Mouse (Mus musculus): ENCODE data around the gene Itln1. TPM values are rescaled to one million over a fixed set of nuclear protein-coding genes. Genes with fewer than 3 reads are reported as not detected.
"Not testable (repeated sequence)": the region's sequence is repeated elsewhere in the genome, so short reads cannot be mapped to it uniquely, and the experiment has no call there.

Gene Itln1
- polyA plus RNA-seq, 1 experiment = 0.19 TPM

- DNase-seq (ENCODE audit: low read depth) = no peak
Measured at GRCm38 (mm10) chr1:171513760-171514159, 21.3 kb downstream of the Itln1 start.

- no peak for DNase-seq (ENCODE audit: low read depth)
Measured at GRCm38 (mm10) chr1:171513234-171513633, 21.9 kb downstream of the Itln1 start.

GRCm38 (mm10) chr1:171504586-171504985 is 30.5 kb downstream of the Itln1 start:
- no peak for DNase-seq (ENCODE audit: low read depth)

- peak; percentile 22 for DNase-seq (ENCODE audit: low read depth)
Measured at GRCm38 (mm10) chr1:171503592-171504291, 31.4 kb downstream of the Itln1 start.

- DNase-seq (ENCODE audit: low read depth) = no peak
Measured at GRCm38 (mm10) chr1:171503250-171503591, 31.9 kb downstream of the Itln1 start, which contains the start of gene Alyref2. Gene Alyref2, plus strand, starts transcription at chr1:171503478.

GRCm38 (mm10) chr1:171502388-171503249 is 32.5 kb downstream of the Itln1 start:
- no peak for DNase-seq (ENCODE audit: low read depth)

GRCm38 (mm10) chr1:171501636-171502080 is 33.4 kb downstream of the Itln1 start:
- DNase-seq (ENCODE audit: low read depth) = no peak

- no peak for DNase-seq (ENCODE audit: low read depth)
Measured at GRCm38 (mm10) chr1:171501016-171501610, 34.0 kb downstream of the Itln1 start.

- DNase-seq (ENCODE audit: low read depth) = no peak
Measured at GRCm38 (mm10) chr1:171499856-171500255, 35.2 kb downstream of the Itln1 start.

- no peak for DNase-seq (ENCODE audit: low read depth)
Measured at GRCm38 (mm10) chr1:171495371-171495770, 39.7 kb downstream of the Itln1 start.

GRCm38 (mm10) chr1:171494241-171494640 is 40.9 kb downstream of the Itln1 start:
- no peak for DNase-seq (ENCODE audit: low read depth)

GRCm38 (mm10) chr1:171478968-171479367 is 56.1 kb downstream of the Itln1 start:
- no peak for DNase-seq (ENCODE audit: low read depth)

- DNase-seq (ENCODE audit: low read depth) = no peak
Measured at GRCm38 (mm10) chr1:171477758-171478545, 57.1 kb downstream of the Itln1 start.

- no peak for DNase-seq (ENCODE audit: low read depth)
Measured at GRCm38 (mm10) chr1:171477123-171477522, 58.0 kb downstream of the Itln1 start.

GRCm38 (mm10) chr1:171473920-171474640 is 61.0 kb downstream of the Itln1 start:
- no peak for DNase-seq (ENCODE audit: low read depth)

GRCm38 (mm10) chr1:171473506-171473905 is 61.6 kb downstream of the Itln1 start:
- DNase-seq (ENCODE audit: low read depth) = peak; percentile 88

- not testable (repeated sequence) for DNase-seq (ENCODE audit: low read depth)
Measured at GRCm38 (mm10) chr1:171471941-171472340, 63.2 kb downstream of the Itln1 start.

- no peak for DNase-seq (ENCODE audit: low read depth)
Measured at GRCm38 (mm10) chr1:171471452-171471851, 63.6 kb downstream of the Itln1 start.

- DNase-seq (ENCODE audit: low read depth) = no peak
Measured at GRCm38 (mm10) chr1:171470896-171471295, 64.2 kb downstream of the Itln1 start.

- peak; percentile 92 for DNase-seq (ENCODE audit: low read depth)
Measured at GRCm38 (mm10) chr1:171470371-171470871, 64.7 kb downstream of the Itln1 start.

GRCm38 (mm10) chr1:171469678-171470077 is 65.4 kb downstream of the Itln1 start:
- DNase-seq (ENCODE audit: low read depth) = no peak

Measured in gonadal fat pad, adult 2 months (tissue).